Mouse (Mus musculus): ENCODE results near the gene Enox1.
"Not testable (repeated sequence)": the region's sequence is repeated elsewhere in the genome, so short reads cannot be mapped to it uniquely, and the experiment has no call there.

Enox1 gene

DNA sequence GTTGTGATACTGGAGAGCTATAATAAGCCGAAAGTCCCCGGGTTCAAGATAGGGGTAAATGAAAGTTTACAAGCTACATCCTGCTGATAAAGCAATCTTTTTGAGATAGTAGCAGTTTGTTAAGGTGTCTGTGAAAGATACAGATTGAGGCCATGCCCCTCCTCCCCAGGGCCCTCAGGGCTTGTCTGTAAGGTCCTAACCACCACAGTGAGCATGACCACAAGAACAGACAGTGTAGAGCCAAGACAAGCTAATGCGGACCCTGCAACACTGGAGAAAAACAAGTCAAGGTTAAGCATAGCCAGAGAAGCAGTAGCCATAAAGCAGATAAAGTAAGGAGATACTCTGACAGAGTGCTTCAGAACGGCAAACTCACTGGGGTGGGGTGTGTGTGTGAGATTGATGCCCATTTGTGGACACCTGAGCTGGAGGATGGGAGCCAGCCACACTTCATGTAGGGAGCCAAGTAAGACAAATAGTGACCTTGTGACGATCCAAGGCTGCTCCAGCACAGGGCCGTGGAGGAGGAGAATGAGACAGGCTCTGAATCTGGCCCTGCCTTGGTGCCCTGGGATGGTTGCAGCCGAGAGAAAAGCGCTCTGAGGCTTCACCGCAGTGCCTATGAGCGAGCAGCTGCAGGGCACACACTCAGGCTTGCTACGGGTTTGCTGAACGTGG lies 348.0 kb downstream of the Enox1 start:
- in situ Hi-C loops (cut with MboI; ENCODE audit: low sequenced_read_pairs): no loop called here

DNA sequence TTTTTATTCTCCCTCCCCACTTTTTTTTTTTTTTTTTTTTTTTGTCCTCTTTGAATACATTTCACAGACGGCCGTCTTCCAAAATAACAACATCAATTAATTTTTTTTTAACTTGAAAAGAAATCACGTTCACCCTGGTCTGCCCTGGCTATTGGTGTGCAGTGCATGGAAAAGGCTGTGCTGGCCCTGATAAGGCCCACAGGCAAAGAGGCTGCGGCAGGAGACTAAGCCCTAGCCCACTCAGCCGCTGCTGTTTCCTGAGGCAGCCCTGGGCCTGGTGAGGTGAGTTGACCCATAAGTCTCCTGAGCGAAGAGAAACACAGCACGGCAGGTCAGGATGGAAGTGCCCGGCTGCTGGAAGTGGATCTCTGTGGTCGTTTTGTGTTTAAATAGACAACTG lies 349.8 kb downstream of the Enox1 start:
- in situ Hi-C loops (cut with MboI; ENCODE audit: low sequenced_read_pairs): no loop called here

DNA sequence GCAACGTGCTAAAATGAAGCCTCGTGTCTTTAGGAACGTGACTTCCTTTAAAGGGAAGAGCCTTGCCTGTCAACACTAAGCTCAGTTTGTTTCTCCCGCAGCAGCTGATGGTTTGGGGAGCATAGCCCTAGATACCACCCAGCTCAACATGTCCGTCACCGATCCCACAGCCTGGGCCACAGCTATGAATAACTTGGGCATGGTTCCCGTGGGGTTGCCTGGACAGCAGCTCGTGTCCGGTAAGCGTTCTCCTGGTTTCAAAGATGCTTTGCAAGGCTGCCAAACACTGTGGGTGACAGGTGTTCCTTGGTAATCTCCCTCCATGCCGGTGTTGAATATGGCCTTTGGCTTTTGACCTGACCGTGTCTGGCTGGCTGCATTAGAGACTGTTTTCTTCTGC lies 351.5 kb downstream of the Enox1 start:
- in situ Hi-C loops (cut with MboI; ENCODE audit: low sequenced_read_pairs): no loop called here

DNA sequence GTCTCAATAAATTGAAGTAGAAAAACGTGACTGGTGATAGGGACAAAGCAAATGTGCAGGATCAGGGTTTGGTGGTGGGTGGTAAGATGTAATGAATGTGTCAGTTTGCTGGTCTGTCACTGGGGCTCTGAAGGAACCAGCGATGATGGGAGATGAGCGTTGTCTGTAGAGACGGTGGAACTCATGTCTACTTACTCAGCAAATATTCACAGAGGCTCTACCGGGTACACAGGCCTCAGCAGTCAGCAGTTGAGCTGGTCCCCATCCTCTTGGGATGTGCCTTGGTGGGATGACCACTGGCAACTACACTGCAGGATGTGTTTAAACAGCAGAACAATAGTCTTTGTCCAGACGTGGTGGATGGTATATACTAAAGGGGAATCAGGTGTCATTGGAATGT lies 352.5 kb downstream of the Enox1 start:
- in situ Hi-C loops (cut with MboI; ENCODE audit: low sequenced_read_pairs): no loop called here

DNA sequence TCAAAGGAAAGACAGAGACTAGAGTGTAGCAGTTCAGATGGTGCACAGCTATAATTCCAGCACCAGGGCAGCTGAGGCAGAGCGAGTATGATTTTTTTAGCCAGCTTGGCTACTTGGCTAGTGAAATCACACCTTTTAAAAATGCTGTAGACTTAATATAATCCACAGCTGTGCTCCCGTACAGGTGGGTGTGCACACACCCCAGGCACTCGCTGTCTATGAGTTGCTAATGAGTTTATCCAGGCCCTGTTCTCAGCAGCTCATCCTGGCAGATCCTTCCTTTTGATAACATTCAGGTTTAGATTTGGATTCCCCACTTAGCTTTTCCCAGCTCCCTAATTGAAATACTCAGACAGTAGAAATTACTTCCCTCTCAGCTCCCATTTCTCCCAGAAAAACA lies 353.4 kb downstream of the Enox1 start:
- in situ Hi-C loops (cut with MboI; ENCODE audit: low sequenced_read_pairs): no loop called here

DNA sequence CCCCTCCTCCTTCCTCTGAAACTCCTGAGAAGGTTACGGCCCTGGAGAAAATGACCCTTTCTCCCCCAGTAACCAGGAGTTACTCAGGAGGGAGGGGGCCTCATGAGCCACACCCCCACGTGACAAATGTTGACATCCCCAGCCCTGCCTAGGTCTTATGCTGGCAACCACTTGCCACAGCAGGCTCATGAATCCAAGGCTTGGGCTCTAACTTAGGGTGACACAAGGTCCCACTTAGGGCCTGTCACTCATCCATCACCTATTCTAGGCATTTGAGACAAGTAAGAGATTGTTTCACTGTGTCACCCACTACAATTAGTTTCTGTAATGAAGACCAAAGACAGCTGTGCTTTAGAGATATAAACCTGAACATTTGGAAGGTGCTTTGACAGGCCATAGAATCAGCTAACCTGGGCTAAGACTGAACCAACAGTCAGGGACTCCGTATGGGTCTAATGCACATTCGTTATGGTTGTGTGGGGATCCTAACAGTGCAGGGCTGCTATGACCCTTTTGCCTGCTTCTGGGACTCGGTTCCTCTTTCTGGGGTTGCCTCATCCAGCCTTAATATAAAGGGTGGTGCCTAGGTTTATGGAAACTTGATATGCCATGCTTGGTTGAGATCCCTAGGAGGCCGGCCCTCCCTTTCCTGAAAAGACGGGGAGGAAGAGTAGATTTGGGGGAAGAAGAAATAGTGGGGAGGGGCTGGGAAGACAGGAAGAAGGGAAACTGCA lies 354.7 kb downstream of the Enox1 start:
- in situ Hi-C loops (cut with MboI; ENCODE audit: low sequenced_read_pairs): no loop called here

DNA sequence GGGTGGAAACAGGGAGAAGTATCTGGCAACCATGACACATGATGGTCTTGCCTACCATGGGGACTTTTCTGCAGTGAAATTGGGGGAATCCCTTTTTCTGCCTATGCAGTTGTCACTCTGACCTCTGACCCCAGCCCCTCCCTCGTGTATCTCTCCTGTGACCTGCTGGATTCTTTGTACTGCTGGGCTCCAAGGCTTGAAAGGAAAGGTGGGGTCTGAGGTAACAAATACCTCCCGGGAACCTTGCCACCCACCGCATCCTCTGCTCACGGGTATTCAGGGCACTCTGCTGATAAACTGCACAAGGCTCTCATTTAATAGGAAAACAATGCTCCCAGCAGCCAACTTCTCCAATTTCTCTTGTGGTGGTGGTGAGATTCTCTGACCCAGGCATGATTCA lies 361.5 kb downstream of the Enox1 start:
- in situ Hi-C loops (cut with MboI; ENCODE audit: low sequenced_read_pairs): no loop called here

DNA sequence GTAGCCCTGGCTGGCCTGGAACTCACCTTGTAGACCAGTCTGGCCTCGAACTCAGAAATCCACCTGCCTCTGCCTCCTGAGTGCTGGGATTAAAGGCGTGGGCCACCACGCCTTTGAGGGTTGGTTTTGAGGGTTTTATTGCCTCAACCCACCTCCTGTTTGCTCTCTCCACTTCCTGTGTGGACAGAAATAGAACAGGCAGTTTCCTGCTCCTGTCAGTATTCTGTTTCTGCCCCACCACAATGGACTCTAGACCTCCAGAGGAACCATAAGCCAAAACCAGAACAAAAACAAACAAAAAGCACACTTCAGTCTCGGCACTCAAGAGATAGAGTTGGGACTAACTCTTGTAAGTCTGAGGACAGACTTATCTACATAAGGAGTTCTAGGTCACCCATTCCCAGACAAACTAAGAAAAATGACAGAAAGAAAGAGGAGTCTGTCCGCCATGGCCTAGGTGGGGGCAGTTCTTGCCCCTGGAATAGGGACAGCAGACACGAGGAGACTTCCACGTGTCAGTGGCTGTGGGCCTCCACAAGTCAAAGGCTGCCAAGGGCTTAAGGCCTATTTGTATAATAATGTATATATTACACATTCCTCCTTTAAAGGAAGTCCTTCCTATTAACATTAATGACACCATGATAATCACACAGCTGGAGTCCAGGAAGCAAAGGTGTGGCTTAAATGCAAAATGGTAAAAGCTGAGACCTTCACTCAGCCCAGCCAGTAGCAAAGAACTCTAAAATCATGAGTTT lies 362.6 kb downstream of the Enox1 start:
- in situ Hi-C loops (cut with MboI; ENCODE audit: low sequenced_read_pairs): no loop called here

DNA sequence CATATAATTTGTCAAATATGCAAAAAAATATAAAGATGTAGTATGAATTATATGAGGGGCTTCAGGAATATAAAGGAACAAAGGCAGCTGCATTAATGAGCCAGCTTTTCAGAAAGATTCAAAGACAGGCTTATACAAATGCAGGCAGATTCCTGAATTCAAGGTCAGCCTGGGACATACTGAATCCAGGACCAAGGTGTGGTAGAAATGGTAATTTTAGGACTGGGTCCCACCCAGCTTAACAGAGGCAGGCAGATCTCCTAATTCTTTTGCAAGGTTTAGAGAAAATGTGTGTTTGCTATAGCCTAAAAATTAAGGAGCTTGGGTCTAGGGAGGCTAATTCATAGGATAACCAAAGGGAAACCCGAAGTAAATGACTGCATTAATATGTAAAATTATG lies 363.1 kb downstream of the Enox1 start:
- in situ Hi-C loops (cut with MboI; ENCODE audit: low sequenced_read_pairs): no loop called here

DNA sequence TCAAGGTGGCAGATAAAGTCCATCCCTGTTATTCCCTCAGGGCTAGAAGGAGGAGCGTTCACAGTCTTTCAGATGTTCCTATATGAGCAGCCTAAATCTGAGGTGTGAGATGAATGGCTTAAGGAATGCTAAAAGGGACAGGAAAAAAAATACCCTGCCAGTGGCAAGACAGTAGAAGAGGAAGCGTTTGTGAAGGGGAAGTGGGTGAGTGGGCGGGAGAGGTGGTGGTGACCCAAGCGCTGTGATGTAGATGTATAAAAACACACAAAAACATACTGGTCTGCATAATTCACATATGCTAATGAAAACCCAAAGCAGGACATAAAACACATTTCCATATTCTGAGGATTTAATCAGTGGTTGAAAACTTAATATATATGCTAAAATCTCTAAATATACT lies 367.7 kb downstream of the Enox1 start:
- in situ Hi-C loops (cut with MboI; ENCODE audit: low sequenced_read_pairs): no loop called here

DNA sequence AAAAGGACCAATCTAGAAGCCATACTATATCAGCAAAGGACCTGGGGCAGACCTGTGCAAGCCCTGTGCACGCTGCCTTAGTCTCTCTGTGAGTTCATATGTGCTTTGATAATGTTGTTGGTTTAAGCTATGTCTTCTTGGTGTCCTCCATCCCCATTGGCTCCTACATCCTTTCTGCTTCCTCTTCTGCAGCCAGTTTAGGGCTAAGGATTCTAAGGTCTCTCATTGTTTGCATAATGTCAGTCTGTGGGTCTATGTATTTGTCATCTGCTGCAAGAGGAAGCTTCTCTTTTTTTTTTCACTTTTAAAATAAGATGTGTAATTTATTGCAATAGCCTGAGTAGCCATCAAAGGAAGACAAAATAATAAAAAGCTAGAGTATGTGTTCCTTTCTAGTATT lies 369.7 kb downstream of the Enox1 start:
- in situ Hi-C loops (cut with MboI; ENCODE audit: low sequenced_read_pairs): no loop called here

DNA sequence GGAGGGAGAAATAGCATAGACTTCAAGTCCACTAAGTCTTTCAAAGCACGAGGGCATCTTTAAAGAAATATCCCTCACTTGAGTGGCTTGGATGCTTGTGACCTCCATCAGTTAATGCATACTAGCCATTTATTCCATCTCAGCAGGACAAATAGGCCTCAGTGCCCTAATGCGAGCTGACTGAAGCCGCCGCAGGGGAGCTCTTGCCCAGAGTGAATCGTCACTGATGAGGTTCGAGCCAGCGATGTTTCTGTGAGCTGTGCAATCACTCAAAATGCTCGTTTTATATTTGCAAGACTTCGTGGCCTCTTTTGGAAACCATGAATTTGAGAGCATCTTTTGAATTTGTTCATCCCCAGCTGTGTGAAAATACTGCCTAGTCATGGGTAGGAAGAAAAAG lies 372.6 kb downstream of the Enox1 start:
- in situ Hi-C loops (cut with MboI; ENCODE audit: low sequenced_read_pairs): no loop called here

DNA sequence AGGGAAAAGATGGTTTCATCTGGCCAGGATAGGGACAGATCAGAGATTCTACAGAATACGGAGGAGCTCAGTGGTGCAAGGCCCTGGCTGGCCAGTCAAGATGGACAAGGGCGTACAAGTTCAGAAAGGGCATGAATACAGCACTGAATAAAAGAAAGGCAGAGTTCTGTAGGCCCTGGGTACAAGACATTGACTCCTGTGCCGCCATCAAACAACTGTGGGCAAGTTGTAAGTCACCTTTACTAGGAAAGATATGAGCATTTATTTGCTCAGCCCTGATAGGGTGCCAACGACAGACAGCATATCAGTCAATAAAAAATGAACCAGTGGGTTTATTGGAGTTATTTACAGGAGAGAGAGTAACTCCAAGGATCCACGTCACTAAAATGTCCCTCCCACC lies 373.1 kb downstream of the Enox1 start:
- in situ Hi-C loops (cut with MboI; ENCODE audit: low sequenced_read_pairs): no loop called here

DNA sequence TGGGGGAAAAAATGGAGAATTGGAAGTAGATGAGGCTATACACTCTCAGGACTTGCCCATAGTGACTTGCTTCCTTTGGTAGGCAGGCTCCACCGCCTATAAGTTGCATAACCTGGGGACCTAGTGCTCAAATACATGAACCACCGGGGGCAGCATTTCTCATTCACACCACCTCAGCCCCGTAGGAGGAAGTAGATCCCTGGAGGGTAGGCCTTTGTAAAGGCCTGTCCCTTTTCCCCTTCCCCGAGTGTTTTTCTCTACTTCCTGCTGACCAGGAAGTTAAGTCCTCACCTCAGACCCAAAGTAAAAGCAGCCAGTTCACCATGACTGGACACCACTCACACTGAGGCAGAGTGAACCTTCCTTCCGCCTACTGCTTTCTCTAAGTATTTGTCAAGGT lies 377.1 kb downstream of the Enox1 start:
- in situ Hi-C loops (cut with MboI; ENCODE audit: low sequenced_read_pairs): no loop called here

DNA sequence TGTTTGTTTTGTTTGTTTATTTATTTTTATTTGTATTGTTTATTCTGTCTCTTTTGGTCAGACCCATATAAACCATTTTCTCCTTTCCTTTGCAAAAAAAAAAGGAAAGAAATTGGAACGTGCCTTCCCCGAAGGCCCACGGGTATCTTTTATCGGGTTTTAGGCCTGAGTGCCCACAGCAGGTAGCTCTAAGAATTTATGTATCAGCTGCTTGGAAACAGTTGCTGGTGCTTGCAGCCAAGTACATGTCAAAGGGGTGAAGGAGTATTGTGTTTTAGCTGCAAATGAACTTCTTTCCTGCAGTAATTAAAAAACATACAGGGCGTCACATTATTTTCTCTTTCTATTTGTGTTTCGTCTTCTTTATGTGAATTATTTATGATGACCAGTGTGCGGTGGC lies 377.6 kb downstream of the Enox1 start:
- in situ Hi-C loops (cut with MboI; ENCODE audit: low sequenced_read_pairs): no loop called here

DNA sequence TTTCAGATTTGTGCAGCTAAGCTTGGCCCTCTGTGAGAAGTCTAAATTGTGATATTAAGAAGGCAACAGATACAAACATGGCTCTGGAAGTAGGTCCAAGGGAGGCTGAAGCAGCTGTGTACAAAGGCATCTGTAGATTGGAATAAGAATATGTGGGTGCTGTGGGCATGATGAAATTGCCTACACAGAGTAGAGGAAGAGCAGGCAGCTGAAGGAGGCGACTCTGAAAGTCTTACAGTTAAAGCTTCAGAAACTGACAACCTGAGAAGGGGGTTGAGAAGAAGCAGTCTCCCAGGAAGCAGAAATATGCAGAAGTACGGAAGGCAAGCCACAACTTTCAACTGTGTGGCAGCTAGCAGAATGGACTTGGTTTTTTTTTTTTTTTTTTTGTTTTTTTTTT lies 380.0 kb downstream of the Enox1 start:
- in situ Hi-C loops (cut with MboI; ENCODE audit: low sequenced_read_pairs): no loop called here

DNA sequence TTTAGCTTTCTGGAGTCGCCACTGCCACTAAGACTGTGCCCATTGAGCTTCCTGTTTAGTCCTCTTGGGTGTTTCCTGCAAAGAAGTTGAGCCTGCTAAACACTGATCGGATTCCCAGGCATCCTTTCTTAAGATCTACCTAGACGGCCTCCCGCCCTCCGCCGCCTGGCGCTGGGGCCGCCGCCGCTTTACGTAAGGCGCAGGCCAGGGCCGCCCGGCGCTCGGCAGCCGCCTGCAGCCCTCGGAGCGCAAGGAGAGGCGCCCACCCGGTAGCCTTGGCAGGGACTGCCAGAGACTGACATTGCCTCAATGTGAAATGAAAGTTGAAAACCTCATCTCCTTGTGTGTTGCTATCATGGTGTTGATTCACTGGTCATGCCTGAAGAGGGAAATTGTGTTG lies 383.0 kb downstream of the Enox1 start:
- in situ Hi-C loops (cut with MboI; ENCODE audit: low sequenced_read_pairs): not testable (repeated sequence)

DNA sequence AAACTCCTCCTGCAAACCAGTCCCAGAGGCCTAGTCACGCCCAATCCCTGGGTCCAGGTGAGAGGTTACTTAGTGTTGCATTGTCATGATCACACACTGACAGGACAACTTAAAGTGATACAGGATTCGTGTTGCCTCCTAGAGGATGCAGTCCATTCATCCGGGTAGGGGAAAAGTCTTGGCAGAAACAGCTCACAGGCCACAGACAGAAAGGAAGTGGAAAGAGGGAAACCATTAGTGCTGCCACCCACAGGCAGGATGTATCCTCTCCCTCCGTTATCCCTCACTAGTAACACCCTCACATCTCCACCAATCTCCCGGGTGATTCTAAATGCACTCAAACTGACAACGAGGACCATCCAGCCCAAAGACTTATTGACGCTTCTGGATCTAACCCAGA lies 385.4 kb downstream of the Enox1 start:
- in situ Hi-C loops (cut with MboI; ENCODE audit: low sequenced_read_pairs): no loop called here

DNA sequence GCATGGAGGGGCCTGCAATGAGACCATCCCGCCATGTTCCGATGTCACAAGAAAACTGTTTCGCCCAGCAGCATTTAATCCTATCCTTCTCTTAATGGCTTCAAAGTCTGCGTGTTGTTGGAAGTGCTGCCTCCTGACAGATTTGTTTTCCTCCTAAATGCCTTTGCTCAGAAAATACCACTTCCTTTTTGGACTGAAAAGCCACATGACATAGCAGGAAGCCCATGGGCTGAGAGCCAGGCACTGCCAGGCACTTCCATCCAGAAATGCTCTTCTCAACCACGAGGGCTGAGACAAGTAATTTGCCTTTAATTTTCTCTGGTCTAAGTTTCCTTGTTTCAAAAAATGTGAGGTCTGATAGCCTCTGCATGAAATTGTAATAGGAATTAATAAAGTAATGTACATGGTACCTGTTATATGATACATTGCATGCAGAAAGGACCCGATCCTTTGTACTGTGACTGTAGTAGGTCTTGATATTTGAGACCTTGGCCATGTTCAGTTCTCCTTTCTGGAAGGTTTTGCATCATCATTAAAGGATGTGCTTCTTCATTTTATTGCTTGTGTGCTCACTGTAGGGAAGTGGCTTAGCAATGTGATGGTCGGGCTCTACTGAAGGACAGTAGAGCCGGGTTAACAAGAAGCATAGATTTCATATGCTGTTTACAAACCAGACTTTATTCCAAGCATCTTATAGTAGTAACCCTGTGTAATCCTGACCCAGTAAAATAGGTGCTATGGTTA lies 390.1 kb downstream of the Enox1 start:
- in situ Hi-C loops (cut with MboI; ENCODE audit: low sequenced_read_pairs): no loop called here

DNA sequence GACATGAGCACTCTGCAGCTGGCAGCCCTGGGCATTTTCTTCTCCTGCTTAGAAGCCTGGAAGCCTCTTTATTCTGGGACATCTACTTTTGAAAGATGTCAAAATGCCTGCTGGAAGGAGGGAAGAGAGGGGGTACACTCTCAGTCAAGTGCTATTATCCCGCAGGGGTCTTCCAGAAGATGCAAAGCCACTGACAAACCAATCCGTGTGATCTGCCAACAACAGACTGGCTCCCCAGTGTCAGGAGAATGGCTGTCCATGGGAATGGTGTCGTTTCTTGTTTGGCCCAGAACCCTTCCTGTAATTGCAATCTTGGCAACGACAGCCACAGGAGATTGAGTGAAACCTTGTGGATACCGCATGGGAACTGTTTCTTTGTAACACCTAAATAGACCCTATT lies 390.8 kb downstream of the Enox1 start:
- in situ Hi-C loops (cut with MboI; ENCODE audit: low sequenced_read_pairs): no loop called here

DNA sequence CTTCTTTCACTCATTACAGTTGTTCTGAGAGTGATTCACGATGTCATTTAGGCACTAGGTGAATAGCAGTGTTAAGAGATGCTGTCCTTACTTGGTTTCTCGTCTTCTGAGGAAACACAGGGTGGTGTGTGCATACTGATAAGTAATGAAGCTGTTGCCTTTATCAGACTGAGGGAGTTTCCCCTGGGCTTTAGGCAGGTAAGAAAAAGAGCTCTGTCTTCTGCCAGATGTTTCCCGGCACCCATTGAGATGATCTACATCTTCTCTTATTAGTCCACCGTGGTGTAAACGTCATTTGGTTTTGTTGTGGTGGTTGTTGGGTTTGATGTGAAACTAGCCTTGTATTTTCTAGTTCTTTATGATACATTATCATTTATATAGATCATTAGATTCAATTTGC lies 392.4 kb downstream of the Enox1 start:
- in situ Hi-C loops (cut with MboI; ENCODE audit: low sequenced_read_pairs): no loop called here
